Mouse (Mus musculus) heart, adult 2 months (tissue): ENCODE data around the gene Nudcd2.

Experiments used
- CTCF ChIP-seq: fragments of 200-600 bp; IDR thresholded peaks from 2 replicates; pipeline ENCODE4 v1.8.1; 2022; ENCODE audit warnings: antibody characterized with exemption, mild to moderate bottlenecking, moderate library complexity
- POLR2A ChIP-seq: fragments of 200-500 bp; IDR thresholded peaks from 2 replicates; pipeline ENCODE4 v1.6.1; 2011; ENCODE audit warnings: mild to moderate bottlenecking, low read depth, low read length, control low read depth; ENCODE audit not compliant: insufficient read depth

- TF ChIP-seq CTCF (peak; percentile 91), POLR2A (no peak)
These were observed 29.9 kb downstream of the Nudcd2 start for GRCm38 (mm10) chr11:40763395-40763794.
